ENCODE assay signal across 8 mouse cellular contexts in the genomic region with DNA sequence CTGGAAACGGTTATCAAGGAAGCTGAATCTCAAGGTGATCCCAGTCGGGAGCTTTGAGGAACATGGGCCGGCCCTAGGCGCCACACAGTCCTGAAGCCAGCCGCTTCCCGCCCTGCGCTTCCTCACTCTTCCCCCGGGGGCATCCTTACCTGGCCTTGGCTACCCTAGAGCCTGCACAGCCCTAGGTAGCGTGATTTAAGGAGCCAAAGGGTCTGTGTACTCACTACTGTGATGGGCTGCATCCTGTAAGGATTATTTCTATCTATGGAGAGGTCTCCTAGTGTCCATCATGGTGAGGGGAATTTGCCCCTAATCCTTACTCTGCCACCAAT. TPM values are rescaled to one million over a fixed set of nuclear protein-coding genes. Genes with fewer than 3 reads are reported as not detected.
DNase-seq lines count a peak whose midpoint lies in the region; ATAC-seq and TF ChIP-seq lines count a peak whose summit lies in the region.

No protein-coding gene starts in this region.

- peak; percentile 95 for ATAC-seq in hindbrain, embryonic 14.5 days (ENCODE audit: low FRiP score)
- ATAC-seq in midbrain, embryonic 13.5 days: peak; percentile 98

- WGBS in hindbrain, embryonic 14.5 days: under 1% methylated on average over 9 of the region's 9 CpGs
- 0% methylated on average over 9 of the region's 9 CpGs for WGBS in midbrain, embryonic 13.5 days

- H3K27ac ChIP-seq in left cerebral cortex, adult 2 months: peak overlapping the region; percentile 93
- H3K27ac ChIP-seq in hindbrain, embryonic 14.5 days: peak overlapping the region; percentile 72
- peak overlapping the region; percentile 71 for H3K27ac ChIP-seq in midbrain, embryonic 13.5 days

- no peaks in the 10 kb centered on the region for H3K27me3 ChIP-seq in hindbrain, embryonic 14.5 days (ENCODE audit: control insufficient read depth, insufficient read depth, low read length)
- H3K27me3 ChIP-seq in midbrain, embryonic 13.5 days: no peaks in the 10 kb centered on the region

- peak overlapping the region; percentile 68 for H3K4me3 ChIP-seq in left cerebral cortex, adult 2 months
- peak overlapping the region; percentile 71 for H3K4me3 ChIP-seq in hindbrain, embryonic 14.5 days (replicated peaks; ENCODE audit: low read length)
- peak overlapping the region; percentile 65 for H3K4me3 ChIP-seq in midbrain, embryonic 13.5 days (replicated peaks)

- peak overlapping the region; percentile 71 for H3K4me2 ChIP-seq in hindbrain, embryonic 14.5 days (replicated peaks)
- H3K4me2 ChIP-seq in midbrain, embryonic 13.5 days (replicated peaks): peak overlapping the region; percentile 63

- intact Hi-C loops in left cerebral cortex, adult 2 months (cut with DNase I): loop anchor here (5.0 kb wide), 1 partner anchor 87 kb away; the partner anchor contains the start of gene Zdhhc23

- peak overlapping the region; percentile 86 for H3K9ac ChIP-seq in hindbrain, embryonic 14.5 days
- peak overlapping the region; percentile 81 for H3K9ac ChIP-seq in midbrain, embryonic 13.5 days (replicated peaks)

- TF ChIP-seq CTCF in left cerebral cortex, adult 2 months (IDR thresholded peaks at IDR 0.05): peak; percentile 67

- no peak for DNase-seq in left cerebral cortex, adult 2 months (ENCODE audit: extremely low spot score in 1 of 2, low spot score in 2 of 2)
- no peak for DNase-seq in left cerebral cortex, adult 8-10 months (ENCODE audit: low spot score in 2 of 2)
- peak; percentile 88 for DNase-seq in embryo, embryonic 10.5 days (ENCODE audit: low spot score)
- no peak for DNase-seq in hindbrain, embryonic 14.5 days (ENCODE audit: low spot score)
- no peak for DNase-seq in ovary, adult 18-20 months (ENCODE audit: low spot score)
- DNase-seq in urinary bladder, postnatal 4 days (ENCODE audit: low spot score in 2 of 2): no peak
- no peak for DNase-seq in urinary bladder, postnatal 14 days (ENCODE audit: low spot score)

- H3K9me3 ChIP-seq in hindbrain, embryonic 14.5 days (ENCODE audit: control insufficient read depth, low read length): no peaks in the 10 kb centered on the region
- no peaks in the 10 kb centered on the region for H3K9me3 ChIP-seq in midbrain, embryonic 13.5 days

- H3K36me3 ChIP-seq in hindbrain, embryonic 14.5 days (replicated peaks; ENCODE audit: control insufficient read depth, insufficient read depth): no peaks in the 10 kb centered on the region
- H3K36me3 ChIP-seq in midbrain, embryonic 13.5 days: no peaks in the 10 kb centered on the region

- H3K4me1 ChIP-seq in hindbrain, embryonic 14.5 days (replicated peaks; ENCODE audit: control insufficient read depth, insufficient read depth, low read length): peaks cover 19% of the 10 kb centered on the region
- peaks cover 18% of the 10 kb centered on the region for H3K4me1 ChIP-seq in midbrain, embryonic 13.5 days (replicated peaks)

RNA-seq across cellular contexts. Expression of gene Ccdc191, which starts 0.4 kb away (rescaled TPM):
- total RNA-seq in left cerebral cortex, adult 2 months (2021): 1 to 10 TPM; 5.1 to 5.3 TPM
- 1 to 10 TPM; 4.5 to 6.0 (median 5.3) TPM for total RNA-seq in left cerebral cortex, adult 8-10 months (2022)
- 4.2 and 7.7 TPM in 2 replicates for polyA plus RNA-seq in hindbrain, embryonic 14.5 days (2014; fragmentation: Nextera tagmentation; extraction: Ambion mirVana)
- polyA plus RNA-seq in midbrain, embryonic 13.5 days (2015; fragmentation: Nextera tagmentation; extraction: Ambion mirVana): 13.8 and 14.1 TPM in 2 replicates

RNA-seq across cellular contexts. Expression of gene Qtrt2, which starts 36.6 kb away (rescaled TPM):
- total RNA-seq in left cerebral cortex, adult 2 months (2021): 10 to 100 TPM; 36.7 to 37.7 TPM
- 10 to 100 TPM; 33.7 to 37.4 (median 35.8) TPM for total RNA-seq in left cerebral cortex, adult 8-10 months (2022)
- 23.3 and 26.3 TPM in 2 replicates for polyA plus RNA-seq in hindbrain, embryonic 14.5 days (2014; fragmentation: Nextera tagmentation; extraction: Ambion mirVana)
- 20.3 and 20.4 TPM in 2 replicates for polyA plus RNA-seq in midbrain, embryonic 13.5 days (2015; fragmentation: Nextera tagmentation; extraction: Ambion mirVana)
